Mouse (Mus musculus) liver, postnatal 0 days (tissue): ENCODE measurements around the gene Dnah7c. TPM values are rescaled to one million over a fixed set of nuclear protein-coding genes. Genes with fewer than 3 reads are reported as not detected.
"Not testable (repeated sequence)": the region's sequence is repeated elsewhere in the genome, so short reads cannot be mapped to it uniquely, and the experiment has no call there.

ENCODE experiments used
- ATAC-seq: fragments of 200-750 bp; cut with Nextera tagmentation; 2 replicates; pipeline ENCODE4 v1.8.0; 2017; ENCODE audit warnings: mild to moderate bottlenecking, moderate library complexity
- DNase-seq: peaks from one replicate; pipeline ENCODE4 v3.0.0-alpha.2; 2016
- H3K27ac ChIP-seq: fragments of 300-500 bp; sonication (generic); 2 replicates; pipeline ENCODE4 v1.5.1; 2014; ENCODE audit warnings: antibody characterized with exemption, moderate library complexity, mild to moderate bottlenecking, low read depth
- H3K27me3 ChIP-seq: fragments of 300-500 bp; sonication (generic); 2 replicates; pipeline ENCODE4 v1.6.1; 2014; ENCODE audit warnings: low read length, control low read depth, mixed read lengths; ENCODE audit not compliant: insufficient read depth
- H3K36me3 ChIP-seq: fragments of 300-500 bp; sonication (generic); replicated peaks from 2 replicates; pipeline ENCODE4 v1.6.1; 2014; ENCODE audit warnings: mild to moderate bottlenecking, control low read depth, low read length, moderate library complexity, mixed read lengths; ENCODE audit not compliant: insufficient read depth
- H3K4me1 ChIP-seq: fragments of 300-500 bp; sonication (generic); 2 replicates; pipeline ENCODE4 v1.6.1; 2014; ENCODE audit warnings: antibody characterized with exemption, mild to moderate bottlenecking, control low read depth; ENCODE audit not compliant: insufficient read depth
- H3K4me2 ChIP-seq: fragments of 300-500 bp; sonication (generic); 2 replicates; pipeline ENCODE4 v1.6.1; 2014; ENCODE audit warnings: low read depth, mild to moderate bottlenecking, low read length, moderate library complexity, mixed read lengths
- H3K4me3 ChIP-seq: fragments of 300-500 bp; sonication (generic); 2 replicates; pipeline ENCODE4 v1.5.1; 2014; ENCODE audit warnings: low read depth, low read length
- H3K9ac ChIP-seq: fragments of 300-500 bp; sonication (generic); replicated peaks from 2 replicates; pipeline ENCODE4 v1.6.1; 2014; ENCODE audit warnings: mild to moderate bottlenecking, moderate library complexity
- H3K9me3 ChIP-seq: fragments of 300-500 bp; sonication (generic); 2 replicates; pipeline ENCODE4 v1.6.1; 2016; ENCODE audit warnings: mild to moderate bottlenecking, control low read depth, low read length, mixed read lengths
- CTCF ChIP-seq: sonication (generic); IDR thresholded peaks from 2 replicates; pipeline ENCODE4 v1.5.1; 2016; ENCODE audit warnings: antibody characterized with exemption, low read depth
- EP300 ChIP-seq: IDR thresholded peaks from 2 replicates; pipeline ENCODE4 v1.6.1; 2016; ENCODE audit warnings: antibody characterized with exemption, low read depth, mild to moderate bottlenecking
- WGBS: fragments of 180-500 bp; shearing (Covaris S2); extraction: QIAGEN DNeasy Blood & Tissue Kit; methylation state at CpG from one replicate; pipeline ENCODE4 v1.1.7; 2014; ENCODE audit not compliant: insufficient replicate concordance; 5-methylcytosine and 5-hydroxymethylcytosine counted together
- polyA plus RNA-seq: library from polyadenylated mRNA; unstranded; fragments of >200 nt; fragmentation: Nextera tagmentation; extraction: Ambion mirVana; gene quantifications from 2 replicates; pipeline ENCODE4 v1.2.1, GENCODE M21; 2015

The Dnah7c gene
- polyA plus RNA-seq, 1 experiment from 2014 or later, result not detected

DNA sequence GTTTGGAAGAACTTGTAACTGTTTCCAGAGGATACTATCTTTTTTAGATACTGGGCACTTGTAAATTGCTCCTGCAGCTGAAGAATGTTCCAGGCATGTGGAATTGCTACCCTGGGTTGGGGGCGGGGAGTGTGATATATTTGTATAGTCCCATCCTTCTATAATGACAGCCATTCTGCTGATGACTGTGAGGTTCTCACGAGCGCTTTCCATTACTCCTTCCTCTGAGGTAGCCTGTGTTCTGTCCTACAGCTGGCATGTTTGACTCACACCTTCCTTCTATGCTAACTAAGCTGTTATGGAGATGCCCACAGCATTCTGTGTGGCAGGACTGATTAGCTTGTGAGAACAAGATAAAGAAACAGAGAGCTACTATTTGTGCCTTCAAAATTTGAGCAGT is 339.2 kb downstream of the Dnah7c start:
- not testable (repeated sequence) for H3K4me3 ChIP-seq, H3K9ac ChIP-seq, H3K27me3 ChIP-seq, DNase-seq, H3K36me3 ChIP-seq, H3K27ac ChIP-seq, H3K4me1 ChIP-seq, H3K9me3 ChIP-seq, H3K4me2 ChIP-seq, ATAC-seq
- 66% methylated on average over 3 of the region's 3 CpGs for WGBS

DNA sequence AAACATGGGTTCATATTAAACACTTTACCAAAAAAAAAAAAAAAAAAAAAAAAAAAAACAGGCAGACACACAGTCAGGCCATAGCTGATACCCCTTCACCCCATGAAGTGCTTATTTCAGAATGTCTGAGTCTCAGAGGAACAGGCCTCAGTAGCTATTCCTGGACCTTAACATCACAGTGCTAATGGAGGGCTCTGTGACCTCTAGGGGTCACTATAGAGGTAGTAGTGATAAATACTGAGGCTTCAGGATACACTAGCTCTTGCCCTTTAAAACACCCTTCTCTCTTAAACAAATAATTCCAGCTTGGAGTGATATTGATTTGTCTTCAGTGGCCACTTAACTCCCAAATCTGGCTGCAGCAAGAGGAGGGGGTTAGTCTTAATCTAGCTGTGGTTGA is 343.9 kb downstream of the Dnah7c start:
- not testable (repeated sequence) for H3K27ac ChIP-seq
- TF ChIP-seq CTCF, result peak; percentile 34
- ATAC-seq, result peak; percentile 36; the same call in 1 of the 2 replicates

DNA sequence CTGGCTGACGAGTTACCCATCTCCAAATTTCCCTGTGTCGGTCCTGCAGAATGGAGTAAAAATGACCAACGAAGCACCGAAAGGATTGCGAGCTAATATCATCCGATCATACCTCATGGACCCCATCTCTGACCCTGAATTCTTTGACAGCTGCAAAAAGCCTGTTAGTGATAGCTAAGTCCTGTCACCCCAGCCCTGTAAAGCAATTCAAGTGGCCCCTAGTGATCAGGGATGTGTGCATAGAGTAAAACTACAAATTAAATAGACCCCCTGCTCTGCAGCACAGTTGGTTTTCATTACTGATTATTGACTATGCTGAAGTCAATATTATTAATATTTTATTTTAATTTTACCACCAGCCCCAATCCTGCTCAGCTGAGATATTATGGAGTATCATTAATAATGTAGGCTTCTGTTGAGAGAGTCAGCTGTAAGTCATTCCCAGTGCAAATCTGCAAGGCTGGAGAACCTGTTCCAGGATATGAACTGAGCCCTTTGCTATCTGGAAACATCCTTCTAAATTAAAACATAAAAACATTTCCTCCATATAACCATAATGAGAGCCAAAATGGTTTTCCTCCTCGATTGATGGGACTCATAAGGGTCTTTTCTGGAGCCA is 344.8 kb downstream of the Dnah7c start:
- not testable (repeated sequence) for H3K36me3 ChIP-seq, H3K27me3 ChIP-seq, DNase-seq, H3K4me1 ChIP-seq, H3K4me3 ChIP-seq, ATAC-seq, H3K9me3 ChIP-seq, H3K27ac ChIP-seq, H3K4me2 ChIP-seq, H3K9ac ChIP-seq
- WGBS, result 80% methylated on average over 7 of the region's 7 CpGs

More for the DNA sequence above, 343.9 kb downstream of the Dnah7c start:
- H3K4me3 ChIP-seq, H3K27me3 ChIP-seq, H3K9ac ChIP-seq, DNase-seq, H3K4me1 ChIP-seq, H3K4me2 ChIP-seq, H3K36me3 ChIP-seq, H3K9me3 ChIP-seq: not testable (repeated sequence)

DNA sequence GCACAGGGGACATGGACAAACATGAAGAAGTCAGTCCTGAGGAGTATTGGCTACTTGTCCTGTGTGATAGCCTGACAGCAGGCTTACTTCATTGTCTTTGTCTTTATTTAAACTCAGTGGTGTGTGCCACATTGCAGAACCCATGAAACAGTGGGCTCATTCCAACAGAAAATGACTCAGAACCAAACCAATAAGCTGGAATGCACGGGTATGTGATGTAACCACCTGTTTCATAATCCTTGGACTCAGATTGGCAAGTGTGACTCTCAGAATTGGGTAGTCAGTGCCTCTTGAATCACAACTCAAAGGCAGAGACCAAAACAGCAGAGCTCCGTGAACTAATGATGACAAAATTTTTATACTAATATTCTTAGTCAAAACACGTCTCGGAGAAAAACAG is 356.8 kb downstream of the Dnah7c start:
- not testable (repeated sequence) for H3K27ac ChIP-seq, H3K9ac ChIP-seq, DNase-seq, H3K27me3 ChIP-seq, H3K36me3 ChIP-seq, H3K4me3 ChIP-seq, H3K4me1 ChIP-seq, H3K9me3 ChIP-seq, H3K4me2 ChIP-seq, ATAC-seq
- WGBS, result 67% methylated on average over 4 of the region's 4 CpGs

DNA sequence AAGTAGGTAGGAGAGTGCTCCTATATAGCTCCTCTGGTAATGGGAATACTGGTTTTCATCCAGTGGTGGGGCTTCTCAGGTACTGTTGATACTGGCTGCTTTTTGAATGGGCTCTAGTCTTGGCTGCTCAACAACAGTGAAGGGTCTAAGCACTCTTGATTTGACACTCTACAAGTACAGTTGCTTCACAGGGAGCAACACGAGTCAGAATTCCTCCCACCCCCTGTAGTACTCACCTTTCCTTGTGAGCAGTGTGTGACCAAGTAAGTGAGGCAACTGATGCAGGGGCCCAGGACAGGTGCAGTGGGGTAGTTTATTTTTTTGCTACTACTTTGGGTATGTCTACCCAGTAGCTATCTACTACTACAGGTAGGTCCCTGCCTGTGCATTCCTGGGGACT is 379.7 kb downstream of the Dnah7c start:
- H3K4me2 ChIP-seq, result no peak overlapping the region
- H3K27ac ChIP-seq, result no peak overlapping the region
- H3K4me1 ChIP-seq, result no peaks in the 10 kb centered on the region
- no peaks in the 10 kb centered on the region for H3K9me3 ChIP-seq
- no peak overlapping the region for H3K9ac ChIP-seq
- H3K4me3 ChIP-seq, result no peak overlapping the region
- 55% methylated on average over 1 of the region's 1 CpGs for WGBS
- TF ChIP-seq EP300 (no peak), CTCF (no peak)
- H3K27me3 ChIP-seq, result no peaks in the 10 kb centered on the region
- H3K36me3 ChIP-seq, result no peaks in the 10 kb centered on the region
- DNase-seq (no peak), ATAC-seq (no peak)

DNA sequence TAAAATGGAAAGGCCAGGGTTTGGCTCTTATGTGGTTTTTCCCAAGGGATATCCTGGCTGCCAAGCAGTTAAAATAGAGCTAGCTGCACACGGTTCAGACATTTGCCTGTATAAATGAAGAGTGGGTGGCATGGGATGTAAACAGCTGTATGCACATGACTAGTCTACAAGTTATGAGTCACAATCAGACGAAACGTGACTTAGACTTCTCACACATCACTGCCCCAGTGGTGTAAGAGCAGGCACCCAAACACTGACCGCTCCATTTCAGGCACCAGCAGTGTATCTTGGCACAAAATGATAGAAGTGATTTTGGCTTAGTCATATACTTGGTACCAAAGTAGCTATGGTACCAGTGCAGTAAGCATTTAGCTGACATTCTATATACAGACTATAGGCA is 383.2 kb downstream of the Dnah7c start:
- not testable (repeated sequence) for H3K4me2 ChIP-seq, H3K27ac ChIP-seq, H3K4me1 ChIP-seq, H3K9ac ChIP-seq, H3K4me3 ChIP-seq, H3K27me3 ChIP-seq, DNase-seq, ATAC-seq, H3K36me3 ChIP-seq, H3K9me3 ChIP-seq
- 80% methylated on average over 4 of the region's 4 CpGs for WGBS

DNA sequence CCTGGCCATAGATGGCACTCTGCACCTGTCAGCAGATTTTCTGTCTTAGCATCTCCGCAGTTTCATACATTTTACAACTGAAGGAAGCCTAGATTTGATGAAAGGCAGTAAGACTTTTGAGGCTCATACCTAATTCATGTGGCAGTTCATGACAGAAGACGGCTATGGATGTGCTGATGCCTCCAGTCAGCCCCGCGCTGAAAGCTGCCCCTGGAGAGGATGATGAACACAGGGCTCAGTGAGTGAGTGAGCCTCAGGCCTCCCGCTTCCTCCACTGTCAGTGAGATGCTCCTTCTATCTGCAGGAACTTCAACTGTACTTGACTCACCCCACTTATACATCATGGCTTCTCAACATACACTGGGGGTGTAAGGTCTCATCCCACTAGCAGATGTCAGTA is 392.5 kb downstream of the Dnah7c start:
- WGBS, result 85% methylated on average over 5 of the region's 5 CpGs
- Histone ChIP-seq H3K4me3 (no peak overlapping the region), H3K9me3 (no peaks in the 10 kb centered on the region), H3K27me3 (no peaks in the 10 kb centered on the region), H3K36me3 (no peaks in the 10 kb centered on the region), H3K27ac (no peak overlapping the region), H3K4me1 (no peaks in the 10 kb centered on the region), H3K9ac (no peak overlapping the region), H3K4me2 (no peak overlapping the region)
- DNase-seq, result no peak
- TF ChIP-seq EP300 (no peak), CTCF (no peak)
- no peak for ATAC-seq
